Mouse (Mus musculus): ENCODE measurements around the gene Znhit2. TPM values are rescaled to one million over a fixed set of nuclear protein-coding genes. Genes with fewer than 3 reads are reported as not detected.

Gene Znhit2
- polyA plus RNA-seq, 1 experiment from 2014 or later, result 29.9 TPM

Small RNA genes lying within 50 kb of the gene (microRNA-seq; reads per million reads assigned to microRNA genes)
- 0.68 reads per million for gene Mir6988

Other genes starting within 250 kb of the Znhit2 start
- 31.1 and 31.7 TPM in 2 replicates for gene Frmd8, start 185.9 kb upstream of the Znhit2 start, polyA plus RNA-seq (2015; fragmentation: Nextera tagmentation; extraction: Ambion mirVana)
- gene Slc25a45, start 183.4 kb upstream of the Znhit2 start, polyA plus RNA-seq (2015; fragmentation: Nextera tagmentation; extraction: Ambion mirVana), result 3.4 and 4.1 TPM in 2 replicates
- 1.5 and 1.7 TPM in 2 replicates for gene Tigd3, start 167.0 kb upstream of the Znhit2 start, polyA plus RNA-seq (2015; fragmentation: Nextera tagmentation; extraction: Ambion mirVana)
- gene Dpf2, start 148.2 kb upstream of the Znhit2 start, polyA plus RNA-seq (2015; fragmentation: Nextera tagmentation; extraction: Ambion mirVana), result 109 and 119 TPM in 2 replicates
- gene Cdc42ep2, start 136.4 kb upstream of the Znhit2 start, polyA plus RNA-seq (2015; fragmentation: Nextera tagmentation; extraction: Ambion mirVana), result 14.7 and 15.1 TPM in 2 replicates
- gene Pola2, start 97.0 kb upstream of the Znhit2 start, polyA plus RNA-seq (2015; fragmentation: Nextera tagmentation; extraction: Ambion mirVana), result 58.4 and 61.7 TPM in 2 replicates
- not detected in 2 replicates for gene Slc22a20, start 75.0 kb upstream of the Znhit2 start, polyA plus RNA-seq (2015; fragmentation: Nextera tagmentation; extraction: Ambion mirVana)
- gene Capn1, start 45.3 kb upstream of the Znhit2 start, polyA plus RNA-seq (2015; fragmentation: Nextera tagmentation; extraction: Ambion mirVana), result 11.8 and 12.4 TPM in 2 replicates
- 29.1 and 36.4 TPM in 2 replicates for gene Syvn1, start 14.6 kb upstream of the Znhit2 start, polyA plus RNA-seq (2015; fragmentation: Nextera tagmentation; extraction: Ambion mirVana)
- gene Mrpl49, start 3.4 kb upstream of the Znhit2 start, polyA plus RNA-seq (2015; fragmentation: Nextera tagmentation; extraction: Ambion mirVana), result 71.4 and 79.5 TPM in 2 replicates
- gene Fau, start 3.3 kb upstream of the Znhit2 start, polyA plus RNA-seq (2015; fragmentation: Nextera tagmentation; extraction: Ambion mirVana), result 868 and 882 TPM in 2 replicates
- 37.3 and 39.0 TPM in 2 replicates for gene Tm7sf2, start 7.2 kb downstream of the Znhit2 start, polyA plus RNA-seq (2015; fragmentation: Nextera tagmentation; extraction: Ambion mirVana)
- 66.7 and 68.2 TPM in 2 replicates for gene Vps51, start 16.0 kb downstream of the Znhit2 start, polyA plus RNA-seq (2015; fragmentation: Nextera tagmentation; extraction: Ambion mirVana)
- not detected in 2 replicates for gene Tmem262, start 18.8 kb downstream of the Znhit2 start, polyA plus RNA-seq (2015; fragmentation: Nextera tagmentation; extraction: Ambion mirVana)
- gene Gm28374, start 21.1 kb downstream of the Znhit2 start, polyA plus RNA-seq (2015; fragmentation: Nextera tagmentation; extraction: Ambion mirVana), result 1.2 and 1.7 TPM in 2 replicates
- 66.1 and 68.0 TPM in 2 replicates for gene Zfpl1, start 23.8 kb downstream of the Znhit2 start, polyA plus RNA-seq (2015; fragmentation: Nextera tagmentation; extraction: Ambion mirVana)
- gene Cdca5, start 23.8 kb downstream of the Znhit2 start, polyA plus RNA-seq (2015; fragmentation: Nextera tagmentation; extraction: Ambion mirVana), result 27.7 and 31.4 TPM in 2 replicates
- 0.28 and 0.29 TPM in 2 replicates for gene AC131692.1, start 33.2 kb downstream of the Znhit2 start, polyA plus RNA-seq (2015; fragmentation: Nextera tagmentation; extraction: Ambion mirVana)
- gene Naaladl1, start 44.6 kb downstream of the Znhit2 start, polyA plus RNA-seq (2015; fragmentation: Nextera tagmentation; extraction: Ambion mirVana), result 71.9 and 102 TPM in 2 replicates
- 33.4 and 35.7 TPM in 2 replicates for gene Sac3d1, start 57.5 kb downstream of the Znhit2 start, polyA plus RNA-seq (2015; fragmentation: Nextera tagmentation; extraction: Ambion mirVana)
- gene Snx15, start 67.1 kb downstream of the Znhit2 start, polyA plus RNA-seq (2015; fragmentation: Nextera tagmentation; extraction: Ambion mirVana), result 36.8 and 37.0 TPM in 2 replicates
- gene Batf2, start 79.8 kb downstream of the Znhit2 start, polyA plus RNA-seq (2015; fragmentation: Nextera tagmentation; extraction: Ambion mirVana), result 1.1 and 1.8 TPM in 2 replicates
- gene Arl2, start 80.4 kb downstream of the Znhit2 start, polyA plus RNA-seq (2015; fragmentation: Nextera tagmentation; extraction: Ambion mirVana), result 102 and 103 TPM in 2 replicates
- gene Majin, start 123.2 kb downstream of the Znhit2 start, polyA plus RNA-seq (2015; fragmentation: Nextera tagmentation; extraction: Ambion mirVana), result not detected in 2 replicates
- 0.23 and 0.65 TPM in 2 replicates for gene Gpha2, start 165.2 kb downstream of the Znhit2 start, polyA plus RNA-seq (2015; fragmentation: Nextera tagmentation; extraction: Ambion mirVana)
- 21.0 and 23.5 TPM in 2 replicates for gene Ppp2r5b, start 174.7 kb downstream of the Znhit2 start, polyA plus RNA-seq (2015; fragmentation: Nextera tagmentation; extraction: Ambion mirVana)
- 7.4 and 8.4 TPM in 2 replicates for gene Atg2a, start 180.5 kb downstream of the Znhit2 start, polyA plus RNA-seq (2015; fragmentation: Nextera tagmentation; extraction: Ambion mirVana)
- gene Ehd1, start 215.5 kb downstream of the Znhit2 start, polyA plus RNA-seq (2015; fragmentation: Nextera tagmentation; extraction: Ambion mirVana), result 135 and 158 TPM in 2 replicates
- 1.2 and 1.5 TPM in 2 replicates for gene Cdc42bpg, start 245.3 kb downstream of the Znhit2 start, polyA plus RNA-seq (2015; fragmentation: Nextera tagmentation; extraction: Ambion mirVana)